Mouse (Mus musculus): Measurements from ENCODE around the gene Atg7. TPM values are rescaled to one million over a fixed set of nuclear protein-coding genes. Genes with fewer than 3 reads are reported as not detected.

Atg7 gene
- polyA plus RNA-seq, 1 experiment from 2014 or later: 21.0 TPM

GRCm38 (mm10) chr6:114826889-114827288 is 184.0 kb downstream of the Atg7 start:
- Histone ChIP-seq H3K4me2 (replicated peaks) (no peak overlapping the region), H3K36me3 (no peaks in the 10 kb centered on the region), H3K4me1 (no peaks in the 10 kb centered on the region), H3K27me3 (no peaks in the 10 kb centered on the region), H3K4me3 (replicated peaks) (no peak overlapping the region), H3K9ac (no peak overlapping the region), H3K9me3 (replicated peaks) (no peaks in the 10 kb centered on the region), H3K27ac (replicated peaks) (no peak overlapping the region)
- WGBS: 63% methylated on average over 2 of the region's 2 CpGs
- no peak for ATAC-seq (ENCODE audit: insufficient number of reproducible peaks, low FRiP score, low TSS enrichment, low read depth)

- no peak for ATAC-seq (ENCODE audit: insufficient number of reproducible peaks, low FRiP score, low TSS enrichment, low read depth)
- Histone ChIP-seq H3K4me3 (replicated peaks) (no peak overlapping the region), H3K9me3 (replicated peaks) (no peaks in the 10 kb centered on the region), H3K4me1 (peaks cover 28% of the 10 kb centered on the region), H3K27ac (replicated peaks) (no peak overlapping the region), H3K4me2 (replicated peaks) (no peak overlapping the region), H3K9ac (no peak overlapping the region), H3K36me3 (no peaks in the 10 kb centered on the region), H3K27me3 (no peaks in the 10 kb centered on the region)
- whole genome bisulfite sequencing: 79% methylated on average over 9 of the region's 9 CpGs
Observed at GRCm38 (mm10) chr6:114829660-114830438, 187.0 kb downstream of the Atg7 start.

- Histone ChIP-seq H3K9ac (no peak overlapping the region), H3K27ac (replicated peaks) (no peak overlapping the region), H3K4me1 (peaks cover 28% of the 10 kb centered on the region), H3K27me3 (no peaks in the 10 kb centered on the region), H3K4me2 (replicated peaks) (no peak overlapping the region), H3K36me3 (no peaks in the 10 kb centered on the region), H3K4me3 (replicated peaks) (no peak overlapping the region), H3K9me3 (replicated peaks) (no peaks in the 10 kb centered on the region)
- ATAC-seq (ENCODE audit: insufficient number of reproducible peaks, low FRiP score, low TSS enrichment, low read depth): no peak
- WGBS: 91% methylated on average over 3 of the region's 3 CpGs
Observed at GRCm38 (mm10) chr6:114831807-114832206, 188.9 kb downstream of the Atg7 start.

GRCm38 (mm10) chr6:114833058-114833685 is 190.3 kb downstream of the Atg7 start:
- no peak overlapping the region for H3K4me3 ChIP-seq (replicated peaks)
- H3K9ac ChIP-seq: no peak overlapping the region
- H3K27me3 ChIP-seq: no peaks in the 10 kb centered on the region
- H3K36me3 ChIP-seq: no peaks in the 10 kb centered on the region
- 47% methylated on average over 9 of the region's 9 CpGs for WGBS
- H3K9me3 ChIP-seq (replicated peaks): no peaks in the 10 kb centered on the region
- no peak overlapping the region for H3K4me2 ChIP-seq (replicated peaks)
- ATAC-seq (ENCODE audit: insufficient number of reproducible peaks, low FRiP score, low TSS enrichment, low read depth): 0 out of 2 replicates have a peak, but pooled peaks have one; percentile 36
- peak overlapping the region; percentile 63 for H3K27ac ChIP-seq (replicated peaks)
- peaks cover 28% of the 10 kb centered on the region for H3K4me1 ChIP-seq

- Histone ChIP-seq H3K27me3 (no peaks in the 10 kb centered on the region), H3K36me3 (no peaks in the 10 kb centered on the region), H3K4me1 (peaks cover 29% of the 10 kb centered on the region), H3K9me3 (replicated peaks) (no peaks in the 10 kb centered on the region), H3K4me3 (replicated peaks) (no peak overlapping the region), H3K9ac (no peak overlapping the region), H3K27ac (replicated peaks) (peak overlapping the region; percentile 63), H3K4me2 (replicated peaks) (no peak overlapping the region)
- ATAC-seq (ENCODE audit: insufficient number of reproducible peaks, low FRiP score, low TSS enrichment, low read depth): no peak
- WGBS: 59% methylated on average over 4 of the region's 4 CpGs
Observed at GRCm38 (mm10) chr6:114833791-114834346, 191.0 kb downstream of the Atg7 start.

- H3K4me3 ChIP-seq (replicated peaks): no peak overlapping the region
- no peaks in the 10 kb centered on the region for H3K27me3 ChIP-seq
- ATAC-seq (ENCODE audit: insufficient number of reproducible peaks, low FRiP score, low TSS enrichment, low read depth): no peak
- 80% methylated on average over 7 of the region's 7 CpGs for WGBS
- peak overlapping the region; percentile 66 for H3K27ac ChIP-seq (replicated peaks)
- no peaks in the 10 kb centered on the region for H3K36me3 ChIP-seq
- no peaks in the 10 kb centered on the region for H3K9me3 ChIP-seq (replicated peaks)
- H3K9ac ChIP-seq: no peak overlapping the region
- H3K4me2 ChIP-seq (replicated peaks): no peak overlapping the region
- H3K4me1 ChIP-seq: peaks cover 44% of the 10 kb centered on the region
Observed at GRCm38 (mm10) chr6:114835344-114835743, 192.4 kb downstream of the Atg7 start.

GRCm38 (mm10) chr6:114835752-114836151 is 192.9 kb downstream of the Atg7 start:
- Histone ChIP-seq H3K36me3 (no peaks in the 10 kb centered on the region), H3K9ac (no peak overlapping the region), H3K27ac (replicated peaks) (peak overlapping the region; percentile 66), H3K4me1 (peaks cover 48% of the 10 kb centered on the region), H3K4me3 (replicated peaks) (no peak overlapping the region), H3K4me2 (replicated peaks) (no peak overlapping the region), H3K9me3 (replicated peaks) (no peaks in the 10 kb centered on the region), H3K27me3 (no peaks in the 10 kb centered on the region)
- 87% methylated on average over 1 of the region's 1 CpGs for WGBS
- ATAC-seq (ENCODE audit: insufficient number of reproducible peaks, low FRiP score, low TSS enrichment, low read depth): no peak

GRCm38 (mm10) chr6:114836433-114836832 is 193.5 kb downstream of the Atg7 start:
- Histone ChIP-seq H3K27me3 (no peaks in the 10 kb centered on the region), H3K9me3 (replicated peaks) (no peaks in the 10 kb centered on the region), H3K9ac (no peak overlapping the region), H3K4me3 (replicated peaks) (no peak overlapping the region), H3K36me3 (no peaks in the 10 kb centered on the region), H3K27ac (replicated peaks) (no peak overlapping the region), H3K4me1 (peaks cover 55% of the 10 kb centered on the region), H3K4me2 (replicated peaks) (no peak overlapping the region)
- no peak for ATAC-seq (ENCODE audit: insufficient number of reproducible peaks, low FRiP score, low TSS enrichment, low read depth)
- WGBS: 84% methylated on average over 3 of the region's 3 CpGs

- Histone ChIP-seq H3K4me2 (replicated peaks) (no peak overlapping the region), H3K36me3 (no peaks in the 10 kb centered on the region), H3K4me3 (replicated peaks) (no peak overlapping the region), H3K27ac (replicated peaks) (no peak overlapping the region), H3K9ac (no peak overlapping the region), H3K4me1 (peaks cover 52% of the 10 kb centered on the region), H3K9me3 (replicated peaks) (no peaks in the 10 kb centered on the region), H3K27me3 (no peaks in the 10 kb centered on the region)
- 77% methylated on average over 4 of the region's 4 CpGs for WGBS
- no peak for ATAC-seq (ENCODE audit: insufficient number of reproducible peaks, low FRiP score, low TSS enrichment, low read depth)
Observed at GRCm38 (mm10) chr6:114838872-114839271, 196.0 kb downstream of the Atg7 start.

- no peak overlapping the region for H3K4me3 ChIP-seq (replicated peaks)
- H3K27me3 ChIP-seq: no peaks in the 10 kb centered on the region
- H3K4me2 ChIP-seq (replicated peaks): no peak overlapping the region
- no peak overlapping the region; the same call in 1 of the 2 replicates for H3K27ac ChIP-seq (replicated peaks)
- no peak for ATAC-seq (ENCODE audit: insufficient number of reproducible peaks, low FRiP score, low TSS enrichment, low read depth)
- no peaks in the 10 kb centered on the region for H3K36me3 ChIP-seq
- no peak overlapping the region for H3K9ac ChIP-seq
- no peaks in the 10 kb centered on the region for H3K9me3 ChIP-seq (replicated peaks)
- peaks cover 43% of the 10 kb centered on the region for H3K4me1 ChIP-seq
- WGBS: 84% methylated on average over 7 of the region's 7 CpGs
Observed at GRCm38 (mm10) chr6:114840012-114840411, 197.1 kb downstream of the Atg7 start.

- ATAC-seq (ENCODE audit: insufficient number of reproducible peaks, low FRiP score, low TSS enrichment, low read depth): no peak
- Histone ChIP-seq H3K4me1 (peaks cover 52% of the 10 kb centered on the region), H3K4me3 (replicated peaks) (no peak overlapping the region), H3K4me2 (replicated peaks) (no peak overlapping the region), H3K36me3 (no peaks in the 10 kb centered on the region), H3K27ac (replicated peaks) (peak overlapping the region; percentile 77), H3K9me3 (replicated peaks) (no peaks in the 10 kb centered on the region), H3K27me3 (no peaks in the 10 kb centered on the region), H3K9ac (no peak overlapping the region)
- 33% methylated on average over 3 of the region's 3 CpGs for WGBS
Observed at GRCm38 (mm10) chr6:114842131-114842530, 199.2 kb downstream of the Atg7 start.
